Mouse (Mus musculus) midbrain, embryonic 14.5 days (tissue): ENCODE measurements at regions not wholly inside any gene's neighbourhood (a gene's known extent, or its start where the extent isn't known, plus 50 kb on each side); places are given as distances from the start of the nearest gene placed in this dataset.

Source experiments
- ATAC-seq: fragments of 200-750 bp; cut with Nextera tagmentation; 2 replicates; pipeline ENCODE4 v1.8.0; 2017; ENCODE audit warnings: moderate number of reproducible peaks, moderate library complexity; ENCODE audit not compliant: low FRiP score, low TSS enrichment
- DNase-seq: peaks from one replicate; pipeline ENCODE4 v3.0.0-alpha.2; 2015
- H3K27ac ChIP-seq: fragments of 300-500 bp; sonication (generic); replicated peaks from 2 replicates; pipeline ENCODE4 v1.5.1; 2014; ENCODE audit warnings: mild to moderate bottlenecking, low read depth, low read length, moderate library complexity
- H3K27me3 ChIP-seq: fragments of 300-500 bp; sonication (generic); 2 replicates; pipeline ENCODE4 v1.6.1; 2014; ENCODE audit warnings: low read length, control low read depth, mixed read lengths; ENCODE audit not compliant: control insufficient read depth, insufficient read depth
- H3K36me3 ChIP-seq: fragments of 300-500 bp; sonication (generic); 2 replicates; pipeline ENCODE4 v1.6.1; 2014; ENCODE audit warnings: low read length, control low read depth; ENCODE audit not compliant: control insufficient read depth, insufficient read depth
- H3K4me1 ChIP-seq: fragments of 300-500 bp; sonication (generic); 2 replicates; pipeline ENCODE4 v1.6.1; 2014; ENCODE audit warnings: mild to moderate bottlenecking, antibody characterized with exemption, low read length, control low read depth; ENCODE audit not compliant: control insufficient read depth, insufficient read depth
- H3K4me2 ChIP-seq: fragments of 300-500 bp; sonication (generic); 2 replicates; pipeline ENCODE4 v1.6.1; 2014; ENCODE audit warnings: mild to moderate bottlenecking, low read length, moderate library complexity
- H3K4me3 ChIP-seq: fragments of 300-500 bp; sonication (generic); replicated peaks from 2 replicates; pipeline ENCODE4 v1.5.1; 2014; ENCODE audit warnings: low read depth, low read length
- H3K9ac ChIP-seq: fragments of 300-500 bp; sonication (generic); replicated peaks from 2 replicates; pipeline ENCODE4 v1.6.1; 2014; ENCODE audit warnings: mild to moderate bottlenecking, low read length, moderate library complexity
- H3K9me3 ChIP-seq: fragments of 300-500 bp; sonication (generic); 2 replicates; pipeline ENCODE4 v1.6.1; 2016; ENCODE audit warnings: low read length, control low read depth, mixed read lengths; ENCODE audit not compliant: control insufficient read depth
- WGBS: fragments of 180-500 bp; shearing (Covaris S2); extraction: QIAGEN DNeasy Blood & Tissue Kit; methylation state at CpG from one replicate; pipeline ENCODE4 v1.1.7; 2014; 5-methylcytosine and 5-hydroxymethylcytosine counted together

GRCm38 (mm10) chr2:30697851-30698250 is 103.0 kb downstream of the Cstad start:
- Histone ChIP-seq H3K9me3 (no peaks in the 10 kb centered on the region), H3K4me1 (peaks cover 53% of the 10 kb centered on the region), H3K27ac (peak overlapping the region; percentile 70; the same call in 1 of the 2 replicates), H3K27me3 (no peaks in the 10 kb centered on the region), H3K4me2 (no peak overlapping the region), H3K9ac (no peak overlapping the region), H3K36me3 (no peaks in the 10 kb centered on the region), H3K4me3 (no peak overlapping the region)
- 74% methylated on average over 2 of the region's 2 CpGs for WGBS
- no peak for ATAC-seq
- DNase-seq, result no peak

- H3K4me3 ChIP-seq, result no peak overlapping the region
- peak overlapping the region; percentile 6; the same call in 1 of the 2 replicates for H3K9ac ChIP-seq
- no peaks in the 10 kb centered on the region for H3K9me3 ChIP-seq
- ATAC-seq (no peak), DNase-seq (no peak)
- H3K36me3 ChIP-seq, result no peaks in the 10 kb centered on the region
- no peak overlapping the region for H3K4me2 ChIP-seq
- peaks cover 58% of the 10 kb centered on the region for H3K4me1 ChIP-seq
- 57% methylated on average over 11 of the region's 11 CpGs for WGBS
- peak overlapping the region; percentile 99 for H3K27ac ChIP-seq
- no peaks in the 10 kb centered on the region for H3K27me3 ChIP-seq
Observed at GRCm38 (mm10) chr2:30695771-30696456, 101.1 kb downstream of the Cstad start.

- ATAC-seq (no peak), DNase-seq (no peak)
- Histone ChIP-seq H3K27ac (peak overlapping the region; percentile 99), H3K9ac (0 out of 2 replicates have a peak overlapping the region, but pooled peaks have one; percentile 6), H3K27me3 (no peaks in the 10 kb centered on the region), H3K9me3 (no peaks in the 10 kb centered on the region), H3K4me2 (no peak overlapping the region), H3K36me3 (no peaks in the 10 kb centered on the region), H3K4me1 (peaks cover 56% of the 10 kb centered on the region), H3K4me3 (no peak overlapping the region)
- whole genome bisulfite sequencing, result 97% methylated on average over 1 of the region's 1 CpGs
Observed at GRCm38 (mm10) chr2:30695041-30695440, 100.2 kb downstream of the Cstad start.

GRCm38 (mm10) chr2:30693206-30694035 is 98.6 kb downstream of the Cstad start:
- Histone ChIP-seq H3K27ac (peak overlapping the region; percentile 99), H3K36me3 (no peaks in the 10 kb centered on the region), H3K4me3 (peak overlapping the region; percentile 28), H3K4me2 (peak overlapping the region; percentile 62), H3K4me1 (peaks cover 45% of the 10 kb centered on the region), H3K9me3 (no peaks in the 10 kb centered on the region), H3K27me3 (no peaks in the 10 kb centered on the region), H3K9ac (peak overlapping the region; percentile 59)
- under 1% methylated on average over 41 of the region's 41 CpGs for WGBS
- DNase-seq (peak; percentile 95), ATAC-seq (peak; percentile 87)

GRCm38 (mm10) chr2:30692561-30693205 is 97.8 kb downstream of the Cstad start:
- no peaks in the 10 kb centered on the region for H3K27me3 ChIP-seq
- DNase-seq (peak; percentile 89), ATAC-seq (peak; percentile 87)
- no peaks in the 10 kb centered on the region for H3K36me3 ChIP-seq
- WGBS, result 1% methylated on average over 12 of the region's 13 CpGs
- H3K9me3 ChIP-seq, result no peaks in the 10 kb centered on the region
- peaks cover 46% of the 10 kb centered on the region for H3K4me1 ChIP-seq
- peak overlapping the region; percentile 7; the same call in 1 of the 2 replicates for H3K4me3 ChIP-seq
- H3K9ac ChIP-seq, result peak overlapping the region; percentile 43; the same call in 1 of the 2 replicates
- peak overlapping the region; percentile 99 for H3K27ac ChIP-seq
- peak overlapping the region; percentile 62 for H3K4me2 ChIP-seq

GRCm38 (mm10) chr2:30691857-30692560 is 97.2 kb downstream of the Cstad start:
- Histone ChIP-seq H3K27me3 (no peaks in the 10 kb centered on the region), H3K4me3 (no peak overlapping the region), H3K9ac (peak overlapping the region; percentile 43; the same call in 1 of the 2 replicates), H3K4me2 (peak overlapping the region; percentile 62), H3K27ac (peak overlapping the region; percentile 99), H3K9me3 (no peaks in the 10 kb centered on the region), H3K36me3 (no peaks in the 10 kb centered on the region), H3K4me1 (peaks cover 48% of the 10 kb centered on the region)
- peak; percentile 81 for DNase-seq
- peak; percentile 46 for ATAC-seq
- 1% methylated on average over 11 of the region's 11 CpGs for WGBS

- ATAC-seq, result no peak
- no peak overlapping the region for H3K9ac ChIP-seq
- peak overlapping the region; percentile 99 for H3K27ac ChIP-seq
- WGBS, result 86% methylated on average over 17 of the region's 17 CpGs
- no peak overlapping the region for H3K4me2 ChIP-seq
- no peaks in the 10 kb centered on the region for H3K9me3 ChIP-seq
- no peak overlapping the region for H3K4me3 ChIP-seq
- no peaks in the 10 kb centered on the region for H3K27me3 ChIP-seq
- H3K36me3 ChIP-seq, result no peaks in the 10 kb centered on the region
- peaks cover 51% of the 10 kb centered on the region for H3K4me1 ChIP-seq
- DNase-seq, result peak; percentile 51
Observed at GRCm38 (mm10) chr2:30690925-30691856, 96.4 kb downstream of the Cstad start.
